Mouse (Mus musculus) heart, postnatal 0 days (tissue): ENCODE data around the gene Ifnz.
"Not testable (repeated sequence)": the region's sequence is repeated elsewhere in the genome, so short reads cannot be mapped to it uniquely, and the experiment has no call there.

Experiments
- CTCF ChIP-seq: IDR thresholded peaks from 2 replicates; pipeline ENCODE4 v1.5.1; 2016; ENCODE audit warnings: antibody characterized with exemption, control low read depth, low read depth
- EP300 ChIP-seq: IDR thresholded peaks from 2 replicates; pipeline ENCODE4 v1.6.1; 2016; ENCODE audit warnings: antibody characterized with exemption, low read depth

DNA sequence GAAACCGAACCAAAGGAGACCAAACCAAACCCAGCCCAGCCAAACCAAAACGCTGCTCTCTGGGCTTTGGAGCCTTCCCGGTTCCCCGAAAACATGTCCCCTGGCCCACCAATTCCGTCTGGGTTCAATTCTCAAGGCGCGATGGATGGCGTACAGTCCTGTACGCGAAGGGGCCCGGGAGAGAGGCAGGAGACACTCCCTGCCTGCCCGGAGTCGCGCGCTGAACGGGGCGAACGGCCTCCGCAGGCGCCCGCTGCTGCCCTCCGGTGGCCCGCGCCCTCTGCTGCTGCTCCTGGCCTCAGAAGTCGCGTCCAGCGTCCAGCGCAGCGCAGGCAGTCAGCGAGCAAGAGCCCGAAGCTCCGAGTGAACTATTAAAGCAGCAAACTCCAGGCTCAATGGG, 8.4 kb upstream of the Ifnz start, which contains the start of gene Gm13290:
- TF ChIP-seq CTCF, EP300: not testable (repeated sequence)
